Mouse (Mus musculus) embryo, embryonic 9.5 days (tissue): ENCODE measurements around the gene Itgb3bp.

Experiments used
- DNase-seq: peaks from one replicate; pipeline ENCODE4 v3.0.0-alpha.2; 2017; ENCODE audit errors: extremely low spot score

Itgb3bp gene

GRCm38 (mm10) chr4:99725914-99726451 is 203.6 kb downstream of the Itgb3bp start:
- no peak for DNase-seq

- DNase-seq: no peak
Observed at GRCm38 (mm10) chr4:99724331-99724730, 205.3 kb downstream of the Itgb3bp start.

- no peak for DNase-seq
Observed at GRCm38 (mm10) chr4:99717905-99718304, 211.7 kb downstream of the Itgb3bp start.

DNA sequence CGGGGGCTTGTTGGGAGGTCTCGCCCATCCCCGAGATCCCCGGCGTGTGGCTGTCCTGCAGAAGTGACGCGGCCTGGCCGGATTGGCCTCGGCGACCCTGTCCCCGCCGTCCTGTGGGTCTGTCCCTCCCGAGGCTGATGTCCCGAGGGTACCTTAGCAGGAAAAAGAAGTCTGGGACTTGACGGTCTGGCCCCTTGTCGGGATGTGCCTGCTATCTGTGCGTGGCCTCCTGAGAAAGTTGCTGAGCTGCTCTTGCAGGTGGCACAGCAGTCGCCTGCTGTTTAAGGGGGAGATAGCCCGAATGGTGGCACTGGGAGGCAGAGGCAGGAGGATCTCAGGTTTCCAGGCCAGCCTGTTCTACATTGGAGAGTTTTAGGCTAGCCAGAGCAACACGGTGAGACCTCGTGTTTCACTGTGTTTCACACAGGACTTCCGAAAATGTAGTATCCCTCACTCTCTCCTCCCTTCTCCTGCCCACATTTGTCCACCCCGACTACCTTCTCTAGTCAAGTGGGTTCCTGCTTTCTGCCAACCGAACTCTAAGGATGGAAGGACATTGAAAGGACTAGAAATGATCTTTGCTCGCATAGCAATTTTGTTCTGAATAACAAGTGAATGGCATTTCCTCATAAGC is 213.7 kb downstream of the Itgb3bp start:
- no peak for DNase-seq
